Mouse (Mus musculus) spleen, adult 12 weeks (tissue): ENCODE data around the gene Fgfrl1.
A peak's percentile ranks its signal among the peaks of the same experiment; 100 is the strongest.
"Not testable (repeated sequence)": the region's sequence is repeated elsewhere in the genome, so short reads cannot be mapped to it uniquely, and the experiment has no call there.

Source experiments
- DNase-seq: peaks from one replicate; pipeline ENCODE4 v3.0.0; 2022; ENCODE audit warnings: low spot score

Gene Fgfrl1

DNA sequence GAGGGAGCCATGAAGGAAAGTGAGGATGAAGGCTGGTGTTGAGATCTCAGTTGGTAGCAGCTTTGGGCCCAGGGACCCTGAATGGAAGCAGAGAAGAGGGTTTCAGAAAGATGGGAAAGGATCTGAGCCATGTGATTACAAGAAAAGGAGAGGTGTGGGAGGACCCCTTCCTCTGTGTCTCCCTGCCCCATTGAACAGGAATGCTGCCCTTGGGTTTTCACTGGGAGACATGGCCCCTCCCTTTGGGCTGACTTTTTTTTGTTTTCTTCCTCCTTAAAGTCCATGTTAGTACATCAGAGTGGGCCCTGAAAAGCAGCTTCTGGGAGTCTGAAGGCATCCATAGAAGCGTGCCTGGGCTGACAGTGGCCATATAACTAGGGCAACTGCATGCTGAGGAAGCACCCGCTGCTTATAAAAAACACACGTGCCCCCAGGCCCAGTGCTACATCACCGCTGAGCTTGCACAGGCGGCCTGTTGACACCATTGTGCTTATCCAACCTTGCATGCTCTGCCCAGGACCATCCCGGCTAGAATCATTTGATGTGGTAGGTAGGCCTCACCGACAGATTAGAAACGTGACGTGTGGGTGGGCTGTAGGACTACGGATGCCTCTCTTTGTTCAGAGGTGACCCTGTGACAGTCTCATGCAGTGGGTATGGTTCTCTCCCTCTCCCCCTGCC lies 9.3 kb downstream of the Fgfrl1 start:
- DNase-seq, result no peak

GRCm38 (mm10) chr5:108703754-108704626 lies 11.8 kb downstream of the Fgfrl1 start:
- DNase-seq, result no peak

DNA sequence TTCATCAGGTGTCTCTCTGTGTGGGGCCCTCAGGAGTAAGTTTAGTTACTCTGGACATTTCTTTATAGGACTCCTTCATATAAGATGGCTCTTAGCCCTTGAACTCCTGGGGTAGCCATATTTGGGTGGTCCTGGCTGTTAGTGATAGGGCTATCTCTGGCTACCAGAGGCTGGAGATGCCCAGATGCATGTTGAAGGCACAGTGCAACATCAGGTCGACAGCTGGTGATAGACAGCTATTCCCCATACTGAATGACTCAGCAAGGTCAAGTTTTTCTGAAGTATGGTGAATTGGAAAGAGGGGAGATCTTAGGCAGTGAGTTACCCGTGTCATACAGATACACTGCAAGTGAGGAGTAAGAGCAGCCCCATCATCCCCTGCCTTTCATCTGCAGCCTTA lies 15.6 kb downstream of the Fgfrl1 start:
- DNase-seq, result no peak

DNA sequence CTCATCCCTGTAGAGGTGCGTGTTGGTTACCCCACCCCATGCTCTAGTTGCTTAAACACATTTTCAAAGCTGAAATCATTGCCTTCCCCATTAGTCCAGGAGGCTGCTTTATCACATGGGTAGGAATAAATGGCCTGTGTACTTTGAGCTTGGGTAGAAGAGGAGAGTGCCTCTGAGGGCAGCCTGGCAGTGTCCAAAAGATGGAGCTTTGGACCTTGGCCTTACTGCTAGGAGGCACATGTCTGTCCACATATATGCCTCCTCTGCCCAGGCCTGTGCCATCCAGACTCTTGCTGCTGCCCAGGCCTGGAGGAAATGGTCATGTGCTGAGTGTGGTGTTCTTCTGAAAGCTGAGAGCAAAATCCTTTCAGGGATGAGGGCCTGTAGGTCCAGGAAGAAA lies 16.2 kb downstream of the Fgfrl1 start:
- DNase-seq, result no peak

GRCm38 (mm10) chr5:108708981-108709731 lies 17.0 kb downstream of the Fgfrl1 start:
- DNase-seq, result no peak

- no peak for DNase-seq
Observed at GRCm38 (mm10) chr5:108711968-108712367, 19.8 kb downstream of the Fgfrl1 start.

DNA sequence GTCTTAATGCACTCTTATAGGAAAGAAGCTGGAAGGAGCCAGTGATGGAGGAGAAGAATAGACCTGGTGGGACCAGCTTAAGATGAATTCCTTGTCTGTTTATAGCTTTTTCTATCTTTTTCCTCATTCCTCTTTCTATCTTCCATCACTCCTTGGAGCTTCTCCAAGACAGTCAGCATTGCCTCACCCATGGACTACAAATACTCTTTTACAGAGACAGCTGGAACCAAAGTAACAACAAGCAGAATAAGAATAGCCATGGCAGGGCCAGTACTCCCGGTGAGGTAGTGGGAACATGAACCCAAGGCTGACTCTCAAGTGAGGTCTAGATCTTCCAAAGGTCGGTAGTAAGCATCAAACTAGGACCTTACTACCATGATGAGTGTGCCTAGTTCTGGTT lies 20.9 kb downstream of the Fgfrl1 start:
- no peak for DNase-seq

DNA sequence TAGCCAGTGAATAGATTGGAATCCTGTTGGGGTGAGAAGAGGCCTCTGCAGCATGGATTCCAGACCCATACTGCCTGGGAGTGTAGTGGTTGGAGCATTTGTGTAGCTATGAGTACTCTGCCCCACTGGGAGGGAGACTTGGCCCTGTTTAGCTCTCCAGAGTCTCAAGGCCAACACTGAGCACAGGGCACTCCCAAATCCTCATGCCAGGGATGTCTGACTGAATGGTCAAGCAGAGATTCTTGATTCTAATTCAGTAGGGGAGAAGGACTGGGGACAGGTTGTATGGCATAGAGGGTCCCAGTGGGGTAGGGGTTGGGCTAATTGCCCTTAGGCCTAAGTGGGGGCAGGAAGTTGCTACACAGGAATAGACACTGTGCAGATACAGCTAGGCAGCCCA lies 21.5 kb downstream of the Fgfrl1 start:
- no peak for DNase-seq

DNA sequence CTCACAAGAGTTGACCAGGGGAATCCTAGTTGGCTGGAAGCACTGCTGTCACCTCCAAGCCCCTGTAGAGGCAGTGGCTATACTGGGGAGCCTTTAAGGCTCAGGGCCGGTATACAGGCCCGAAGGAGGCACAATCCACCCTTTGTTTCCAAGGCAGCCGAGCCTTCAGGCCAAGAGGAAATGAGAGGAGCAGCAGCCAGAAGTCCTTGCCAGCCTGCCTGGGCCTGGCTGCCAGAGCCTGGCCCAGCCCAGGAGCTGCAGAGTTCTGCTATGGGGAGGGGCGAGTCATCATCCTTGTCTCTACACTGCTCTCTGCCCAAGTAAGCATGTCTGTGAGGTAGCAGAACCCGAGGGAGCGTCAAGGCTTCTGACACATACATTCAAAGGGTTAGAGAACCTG lies 22.0 kb downstream of the Fgfrl1 start:
- no peak for DNase-seq

DNA sequence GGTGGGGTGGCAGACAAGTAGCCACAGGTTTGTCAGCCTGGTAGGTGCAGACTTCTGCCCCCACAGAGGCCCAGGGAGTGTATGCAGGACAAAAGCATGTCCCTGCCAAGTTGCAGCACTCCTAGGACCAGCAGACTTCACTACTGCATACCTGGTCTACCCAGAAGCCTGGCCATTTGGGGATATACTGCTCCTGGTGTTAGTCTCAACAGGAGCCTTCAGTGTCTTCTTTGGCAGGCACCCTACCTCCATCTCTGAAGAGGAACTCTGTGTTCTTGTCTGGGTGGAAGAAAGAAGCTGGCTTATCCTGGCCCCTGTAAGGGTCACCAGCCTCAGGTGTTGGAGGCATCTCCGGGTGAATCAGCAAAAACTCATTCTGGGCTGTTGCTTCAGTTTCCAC lies 23.8 kb downstream of the Fgfrl1 start:
- no peak for DNase-seq

DNA sequence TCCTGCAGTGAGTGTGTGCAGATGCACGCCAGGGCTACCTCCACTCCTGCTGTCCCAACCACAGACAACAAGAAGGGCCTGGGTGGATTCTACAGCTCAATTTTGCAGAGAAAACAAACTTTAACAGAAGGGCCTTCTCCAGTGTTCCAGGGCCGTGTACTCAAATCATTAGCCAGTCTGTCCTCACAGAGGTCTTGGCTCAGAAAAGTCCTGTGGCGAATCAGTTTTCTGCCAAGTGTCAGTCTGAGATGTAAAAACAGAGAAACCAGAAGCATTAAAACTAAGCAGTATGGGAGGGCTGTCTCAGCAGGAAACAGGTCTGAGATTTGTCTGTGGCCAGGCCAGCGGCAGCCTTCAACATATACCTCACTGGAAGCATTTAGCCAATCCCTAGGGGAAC lies 25.9 kb downstream of the Fgfrl1 start:
- no peak for DNase-seq

GRCm38 (mm10) chr5:108719761-108720160 lies 27.6 kb downstream of the Fgfrl1 start:
- no peak for DNase-seq

DNA sequence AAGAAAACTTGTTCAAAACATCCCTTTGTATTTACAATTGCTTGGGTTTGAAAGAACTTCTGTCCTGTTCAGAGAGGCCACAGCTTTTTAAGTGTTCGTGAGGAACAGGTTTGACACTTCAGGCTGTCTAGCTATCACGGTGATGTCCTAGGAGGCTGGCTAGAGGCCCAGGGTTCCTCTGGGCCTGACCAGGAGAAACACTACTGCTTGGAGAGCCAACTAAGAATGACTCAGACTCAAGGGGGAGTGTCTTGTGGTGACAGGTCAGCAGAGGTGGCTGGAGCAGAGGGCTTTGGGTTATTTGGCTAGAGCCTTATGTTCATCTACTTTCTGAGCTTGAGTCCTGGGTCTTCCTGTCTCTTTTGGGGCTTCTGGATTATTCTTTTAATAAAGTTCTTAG lies 31.8 kb downstream of the Fgfrl1 start:
- no peak for DNase-seq

- no peak for DNase-seq
Observed at GRCm38 (mm10) chr5:108726557-108727248, 34.5 kb downstream of the Fgfrl1 start.

DNA sequence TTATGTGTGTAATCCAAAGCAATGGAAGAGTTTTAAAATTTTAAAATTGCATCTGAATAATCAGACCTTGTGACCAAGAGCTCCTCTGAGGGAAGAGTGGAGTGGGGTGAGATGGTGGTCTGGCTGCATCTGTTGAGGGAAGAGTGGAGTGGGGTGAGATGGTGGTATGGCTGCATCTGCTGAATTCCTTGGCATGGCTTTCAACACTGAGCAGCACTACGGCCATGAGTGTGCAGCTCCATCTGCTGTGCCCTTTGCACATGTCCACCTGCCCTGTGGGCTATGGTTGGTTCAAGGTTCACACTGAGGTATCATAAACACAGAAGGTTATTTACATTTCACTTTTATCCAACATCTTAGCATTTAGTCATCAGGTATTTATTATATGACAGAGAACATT lies 35.2 kb downstream of the Fgfrl1 start:
- DNase-seq, result no peak

DNA sequence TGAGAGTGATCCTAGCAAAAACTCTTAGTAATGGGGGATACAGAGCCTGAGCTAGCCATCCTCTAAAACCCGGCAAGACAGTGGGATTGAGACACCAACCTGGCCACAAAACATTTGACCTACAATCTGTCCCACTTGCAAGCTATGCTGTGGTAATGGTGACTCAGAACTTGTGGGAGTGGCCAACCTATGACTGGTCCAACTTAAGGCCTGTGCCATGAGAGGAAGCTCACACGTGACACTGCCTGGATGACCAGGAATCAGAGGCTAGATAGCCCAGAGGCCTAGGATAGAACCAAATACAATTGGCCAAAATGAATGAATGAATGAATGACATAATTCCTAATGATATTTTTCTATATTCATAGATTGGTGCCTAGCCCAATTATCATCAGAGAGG lies 49.7 kb downstream of the Fgfrl1 start:
- DNase-seq, result no peak

DNA sequence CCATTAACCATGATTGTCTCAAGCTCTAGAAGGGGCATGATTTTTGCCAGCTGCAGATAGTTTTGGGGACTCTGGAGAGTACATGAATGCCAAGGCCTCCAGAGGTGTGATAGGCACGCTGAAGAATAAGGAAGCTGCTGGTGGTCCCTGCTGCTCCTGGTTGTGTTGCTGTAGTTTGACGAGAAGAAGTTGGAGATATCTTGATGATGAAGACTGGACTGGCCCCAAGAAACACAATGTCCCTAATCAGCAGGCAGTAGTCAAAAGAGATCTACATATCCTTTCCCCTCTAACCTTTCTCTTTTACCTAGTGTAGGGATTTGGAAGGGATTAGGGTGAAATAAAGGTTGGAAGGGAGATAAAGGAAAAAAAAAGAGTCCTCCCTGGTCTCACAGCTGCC lies 50.4 kb downstream of the Fgfrl1 start:
- no peak for DNase-seq

GRCm38 (mm10) chr5:108743856-108744255 lies 51.7 kb downstream of the Fgfrl1 start:
- DNase-seq, result peak; percentile 29

DNA sequence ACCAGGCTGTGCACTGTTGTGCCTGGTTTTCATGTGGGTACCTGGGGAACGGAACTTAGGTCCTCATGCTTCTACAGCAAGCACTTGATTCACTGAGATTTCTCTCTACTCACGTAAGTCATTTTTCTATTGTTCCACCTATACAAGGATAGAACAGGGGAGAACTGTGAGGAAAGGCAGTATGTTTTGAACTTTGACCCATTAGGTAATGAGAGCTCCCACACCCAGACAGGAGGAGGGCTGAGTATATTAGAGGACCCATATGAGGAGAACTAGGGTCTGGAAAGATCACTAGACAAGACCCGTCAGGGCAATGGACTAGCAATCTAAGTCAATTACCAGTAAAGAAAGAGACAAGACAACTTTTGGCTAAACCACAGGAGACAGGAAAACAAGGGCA lies 52.4 kb downstream of the Fgfrl1 start:
- no peak for DNase-seq

DNA sequence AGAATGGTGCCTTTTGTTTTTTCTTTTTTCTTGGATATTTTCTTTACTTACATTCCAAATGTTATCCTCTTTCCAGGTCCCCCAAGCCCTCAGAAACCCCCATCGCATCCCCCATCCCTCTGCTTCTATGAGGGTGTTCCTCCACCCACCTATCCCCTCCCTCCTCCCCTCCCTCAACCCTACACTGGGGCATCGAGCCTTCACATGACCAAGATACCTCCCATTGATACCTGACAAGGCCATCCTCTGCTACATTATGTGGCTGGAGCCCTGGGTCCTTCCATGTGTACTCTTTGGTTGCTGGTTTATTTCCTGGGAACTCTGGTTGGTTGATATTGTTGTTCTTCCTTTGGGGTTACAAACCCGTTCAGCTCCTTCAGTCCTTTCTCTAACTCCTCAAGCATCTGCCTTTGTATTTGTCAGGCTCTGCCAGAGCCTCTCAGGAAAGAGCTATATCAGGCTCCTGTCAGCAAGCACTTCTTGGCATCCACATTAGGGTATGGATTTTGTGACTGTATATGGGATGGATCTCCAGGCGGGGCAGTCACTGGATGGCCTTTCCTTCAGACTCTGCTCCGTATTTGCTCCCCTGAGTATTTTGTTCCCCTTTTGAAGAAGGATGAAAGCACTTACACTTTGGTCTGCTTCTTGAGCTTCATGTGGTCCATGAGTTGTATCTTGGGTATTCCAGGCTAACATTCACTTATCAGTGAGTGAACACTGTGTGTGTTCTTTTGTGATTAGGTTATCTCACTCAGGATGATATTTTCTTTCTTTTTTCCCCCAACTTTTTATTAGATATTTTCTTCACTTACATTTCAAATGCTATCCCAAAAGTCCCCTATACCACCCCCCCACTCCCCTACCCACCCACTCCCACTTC lies 58.4 kb downstream of the Fgfrl1 start:
- DNase-seq, result peak; percentile 21

GRCm38 (mm10) chr5:108751258-108751657 lies 59.1 kb downstream of the Fgfrl1 start:
- DNase-seq, result not testable (repeated sequence)
